Mouse (Mus musculus): ENCODE measurements around the gene Ppp2r5e. TPM values are rescaled to one million over a fixed set of nuclear protein-coding genes. Genes with fewer than 3 reads are reported as not detected.
"Not testable (repeated sequence)": the region's sequence is repeated elsewhere in the genome, so short reads cannot be mapped to it uniquely, and the experiment has no call there.

The Ppp2r5e gene
- polyA plus RNA-seq, 1 experiment from 2014 or later, result 3.8 TPM

DNA sequence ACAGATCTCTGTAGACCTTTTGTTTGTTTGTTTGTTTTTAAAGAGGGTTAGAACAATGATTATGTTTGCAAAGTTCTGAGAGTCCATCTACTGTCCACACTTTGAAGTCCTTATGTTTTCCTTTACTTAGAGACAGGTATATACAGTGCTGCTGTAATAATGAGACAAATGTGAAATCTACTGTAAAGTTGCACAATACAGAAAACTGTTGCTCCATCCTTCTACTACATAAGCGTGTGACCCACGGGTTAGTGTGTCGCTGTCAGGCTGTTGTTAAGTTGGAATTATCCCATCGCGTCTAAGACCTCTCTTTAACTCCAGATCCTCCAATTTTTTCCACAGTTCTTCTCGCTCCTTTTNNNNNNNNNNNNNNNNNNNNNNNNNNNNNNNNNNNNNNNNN is 142.6 kb downstream of the Ppp2r5e start:
- ATAC-seq (ENCODE audit: low read depth), result peak; percentile 59; the same call in 1 of the 2 replicates
- 75% methylated on average over 6 of the region's 6 CpGs for WGBS (ENCODE audit: insufficient replicate concordance)

GRCm38 (mm10) chr12:75453027-75453426 is 143.0 kb downstream of the Ppp2r5e start:
- no peaks in the 10 kb centered on the region for H3K27me3 ChIP-seq (ENCODE audit: control insufficient read depth, insufficient read depth, low read depth, low read length)
- no peak for ATAC-seq (ENCODE audit: low read depth)
- WGBS (ENCODE audit: insufficient replicate concordance), result 72% methylated on average over 4 of the region's 4 CpGs
- no peaks in the 10 kb centered on the region for H3K9me3 ChIP-seq (replicated peaks; ENCODE audit: control insufficient read depth, low read length)
- no peak overlapping the region for H3K9ac ChIP-seq (ENCODE audit: low read depth, low read length)
- H3K4me1 ChIP-seq (ENCODE audit: control insufficient read depth, low read depth, low read length), result no peaks in the 10 kb centered on the region
- no peak overlapping the region for H3K27ac ChIP-seq (ENCODE audit: low read length)
- peaks cover 9% of the 10 kb centered on the region for H3K36me3 ChIP-seq (ENCODE audit: control insufficient read depth, insufficient read depth)
- H3K4me3 ChIP-seq (ENCODE audit: low read depth, low read length), result no peak overlapping the region
- H3K4me2 ChIP-seq (ENCODE audit: low read depth, low read length), result no peak overlapping the region

More for the DNA sequence above, 142.6 kb downstream of the Ppp2r5e start:
- no peak overlapping the region for H3K9ac ChIP-seq (ENCODE audit: low read depth, low read length)
- peaks cover 9% of the 10 kb centered on the region for H3K36me3 ChIP-seq (ENCODE audit: control insufficient read depth, insufficient read depth)
- H3K4me3 ChIP-seq (ENCODE audit: low read depth, low read length), result no peak overlapping the region
- no peaks in the 10 kb centered on the region for H3K27me3 ChIP-seq (ENCODE audit: control insufficient read depth, insufficient read depth, low read depth, low read length)
- no peaks in the 10 kb centered on the region for H3K9me3 ChIP-seq (replicated peaks; ENCODE audit: control insufficient read depth, low read length)
- H3K27ac ChIP-seq (ENCODE audit: low read length), result no peak overlapping the region
- no peak overlapping the region for H3K4me2 ChIP-seq (ENCODE audit: low read depth, low read length)
- H3K4me1 ChIP-seq (ENCODE audit: control insufficient read depth, low read depth, low read length), result no peaks in the 10 kb centered on the region

- no peaks in the 10 kb centered on the region for H3K4me1 ChIP-seq (ENCODE audit: control insufficient read depth, low read depth, low read length)
- ATAC-seq (ENCODE audit: low read depth), result no peak
- WGBS (ENCODE audit: insufficient replicate concordance), result 86% methylated on average over 8 of the region's 8 CpGs
- H3K36me3 ChIP-seq (ENCODE audit: control insufficient read depth, insufficient read depth), result peaks cover 9% of the 10 kb centered on the region
- no peaks in the 10 kb centered on the region for H3K9me3 ChIP-seq (replicated peaks; ENCODE audit: control insufficient read depth, low read length)
- no peak overlapping the region for H3K9ac ChIP-seq (ENCODE audit: low read depth, low read length)
- H3K4me3 ChIP-seq (ENCODE audit: low read depth, low read length), result no peak overlapping the region
- H3K27ac ChIP-seq (ENCODE audit: low read length), result no peak overlapping the region
- no peak overlapping the region for H3K4me2 ChIP-seq (ENCODE audit: low read depth, low read length)
- H3K27me3 ChIP-seq (ENCODE audit: control insufficient read depth, insufficient read depth, low read depth, low read length), result no peaks in the 10 kb centered on the region
Observed at GRCm38 (mm10) chr12:75450592-75450991, 145.5 kb downstream of the Ppp2r5e start.

- H3K9me3 ChIP-seq (replicated peaks; ENCODE audit: control insufficient read depth, low read length), result no peaks in the 10 kb centered on the region
- no peak for ATAC-seq (ENCODE audit: low read depth)
- 83% methylated on average over 14 of the region's 14 CpGs for WGBS (ENCODE audit: insufficient replicate concordance)
- peaks cover 9% of the 10 kb centered on the region for H3K36me3 ChIP-seq (ENCODE audit: control insufficient read depth, insufficient read depth)
- H3K27ac ChIP-seq (ENCODE audit: low read length), result no peak overlapping the region
- no peaks in the 10 kb centered on the region for H3K4me1 ChIP-seq (ENCODE audit: control insufficient read depth, low read depth, low read length)
- no peak overlapping the region for H3K9ac ChIP-seq (ENCODE audit: low read depth, low read length)
- H3K4me2 ChIP-seq (ENCODE audit: low read depth, low read length), result no peak overlapping the region
- H3K4me3 ChIP-seq (ENCODE audit: low read depth, low read length), result no peak overlapping the region
- H3K27me3 ChIP-seq (ENCODE audit: control insufficient read depth, insufficient read depth, low read depth, low read length), result no peaks in the 10 kb centered on the region
Observed at GRCm38 (mm10) chr12:75450011-75450410, 146.0 kb downstream of the Ppp2r5e start.

- no peak overlapping the region for H3K9ac ChIP-seq (ENCODE audit: low read depth, low read length)
- H3K4me3 ChIP-seq (ENCODE audit: low read depth, low read length), result no peak overlapping the region
- ATAC-seq (ENCODE audit: low read depth), result no peak
- H3K27me3 ChIP-seq (ENCODE audit: control insufficient read depth, insufficient read depth, low read depth, low read length), result no peaks in the 10 kb centered on the region
- H3K4me2 ChIP-seq (ENCODE audit: low read depth, low read length), result no peak overlapping the region
- 44% methylated on average over 6 of the region's 6 CpGs for WGBS (ENCODE audit: insufficient replicate concordance)
- H3K27ac ChIP-seq (ENCODE audit: low read length), result no peak overlapping the region
- peaks cover 9% of the 10 kb centered on the region for H3K36me3 ChIP-seq (ENCODE audit: control insufficient read depth, insufficient read depth)
- H3K4me1 ChIP-seq (ENCODE audit: control insufficient read depth, low read depth, low read length), result no peaks in the 10 kb centered on the region
- H3K9me3 ChIP-seq (replicated peaks; ENCODE audit: control insufficient read depth, low read length), result no peaks in the 10 kb centered on the region
Observed at GRCm38 (mm10) chr12:75449475-75449966, 146.5 kb downstream of the Ppp2r5e start.

DNA sequence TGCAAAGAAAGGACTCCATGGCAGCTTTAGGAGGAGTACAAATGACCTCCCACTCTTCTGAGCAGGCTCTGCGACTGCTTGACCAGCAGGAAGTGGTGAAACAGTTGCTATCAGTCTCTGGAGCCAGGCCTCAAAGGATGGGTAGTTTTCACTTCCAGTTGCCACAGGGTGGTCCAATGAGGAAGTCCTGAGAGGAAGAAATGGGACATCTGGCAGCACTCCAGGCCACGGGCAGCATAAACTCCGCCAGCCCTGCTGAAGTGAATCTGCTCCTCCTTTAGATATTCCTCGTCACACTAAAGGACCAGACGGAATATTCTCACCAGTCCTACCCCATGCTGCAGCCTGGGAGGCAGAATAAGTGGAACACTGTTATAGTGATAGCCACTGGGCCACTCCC is 147.1 kb downstream of the Ppp2r5e start:
- Histone ChIP-seq H3K4me2 (ENCODE audit: low read depth, low read length) (no peak overlapping the region), H3K4me1 (ENCODE audit: control insufficient read depth, low read depth, low read length) (no peaks in the 10 kb centered on the region), H3K9me3 (replicated peaks; ENCODE audit: control insufficient read depth, low read length) (no peaks in the 10 kb centered on the region), H3K9ac (ENCODE audit: low read depth, low read length) (no peak overlapping the region), H3K27me3 (ENCODE audit: control insufficient read depth, insufficient read depth, low read depth, low read length) (no peaks in the 10 kb centered on the region), H3K36me3 (ENCODE audit: control insufficient read depth, insufficient read depth) (peaks cover 9% of the 10 kb centered on the region), H3K27ac (ENCODE audit: low read length) (no peak overlapping the region), H3K4me3 (ENCODE audit: low read depth, low read length) (no peak overlapping the region)
- no peak for ATAC-seq (ENCODE audit: low read depth)
- WGBS (ENCODE audit: insufficient replicate concordance), result 56% methylated on average over 5 of the region's 5 CpGs

DNA sequence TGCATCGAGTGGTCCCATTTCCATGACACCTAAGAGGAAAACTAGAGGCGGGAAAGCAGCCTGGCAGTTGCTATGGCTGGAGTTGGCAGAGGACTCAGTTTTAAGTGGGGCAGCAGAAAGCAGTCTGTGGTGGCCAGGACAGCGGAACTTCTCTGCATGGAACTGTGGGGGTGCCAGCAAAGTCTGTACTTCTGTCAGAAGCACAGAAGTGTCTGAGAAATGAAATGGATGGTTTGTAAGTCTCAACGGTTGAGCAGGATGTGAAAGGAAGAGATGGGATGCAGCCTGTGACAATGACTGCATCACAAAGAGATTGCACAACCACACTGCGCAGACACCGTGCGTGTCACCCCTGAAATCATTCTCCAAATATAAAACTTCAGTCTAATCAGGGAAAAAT is 149.8 kb downstream of the Ppp2r5e start:
- ATAC-seq (ENCODE audit: low read depth), result no peak
- Histone ChIP-seq H3K4me2 (ENCODE audit: low read depth, low read length) (no peak overlapping the region), H3K9me3 (replicated peaks; ENCODE audit: control insufficient read depth, low read length) (no peaks in the 10 kb centered on the region), H3K27me3 (ENCODE audit: control insufficient read depth, insufficient read depth, low read depth, low read length) (no peaks in the 10 kb centered on the region), H3K9ac (ENCODE audit: low read depth, low read length) (no peak overlapping the region), H3K4me3 (ENCODE audit: low read depth, low read length) (no peak overlapping the region), H3K4me1 (ENCODE audit: control insufficient read depth, low read depth, low read length) (no peaks in the 10 kb centered on the region), H3K27ac (ENCODE audit: low read length) (no peak overlapping the region), H3K36me3 (ENCODE audit: control insufficient read depth, insufficient read depth) (no peaks in the 10 kb centered on the region; the same call in 1 of the 2 replicates)
- 65% methylated on average over 7 of the region's 7 CpGs for WGBS (ENCODE audit: insufficient replicate concordance)

DNA sequence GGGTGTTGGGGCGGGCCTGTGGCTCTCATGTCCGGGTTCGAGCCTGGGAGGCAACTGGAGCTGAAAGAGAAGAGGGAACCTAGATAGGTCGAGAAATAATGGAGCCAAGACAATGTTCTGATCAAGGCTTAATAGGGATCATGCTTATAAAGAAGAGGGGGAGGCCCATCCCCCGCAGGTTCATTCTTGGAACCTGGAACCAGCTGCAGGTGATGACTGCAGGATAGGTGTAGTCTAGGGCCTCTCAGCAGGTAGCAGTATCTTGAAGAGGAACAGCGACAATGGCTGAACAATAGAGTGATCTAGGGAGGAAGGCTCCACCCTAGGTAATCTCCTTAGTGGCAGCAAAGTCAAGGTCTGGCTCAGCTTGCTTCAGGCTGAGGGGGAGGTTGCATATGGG is 163.6 kb downstream of the Ppp2r5e start:
- H3K4me2 ChIP-seq (ENCODE audit: low read depth, low read length); H3K27me3 ChIP-seq (ENCODE audit: control insufficient read depth, insufficient read depth, low read depth, low read length); H3K9me3 ChIP-seq (replicated peaks; ENCODE audit: control insufficient read depth, low read length); H3K27ac ChIP-seq (ENCODE audit: low read length); H3K9ac ChIP-seq (ENCODE audit: low read depth, low read length); H3K36me3 ChIP-seq (ENCODE audit: control insufficient read depth, insufficient read depth); H3K4me3 ChIP-seq (ENCODE audit: low read depth, low read length); ATAC-seq (ENCODE audit: low read depth); H3K4me1 ChIP-seq (ENCODE audit: control insufficient read depth, low read depth, low read length): not testable (repeated sequence)
- 57% methylated on average over 6 of the region's 6 CpGs for WGBS (ENCODE audit: insufficient replicate concordance)

DNA sequence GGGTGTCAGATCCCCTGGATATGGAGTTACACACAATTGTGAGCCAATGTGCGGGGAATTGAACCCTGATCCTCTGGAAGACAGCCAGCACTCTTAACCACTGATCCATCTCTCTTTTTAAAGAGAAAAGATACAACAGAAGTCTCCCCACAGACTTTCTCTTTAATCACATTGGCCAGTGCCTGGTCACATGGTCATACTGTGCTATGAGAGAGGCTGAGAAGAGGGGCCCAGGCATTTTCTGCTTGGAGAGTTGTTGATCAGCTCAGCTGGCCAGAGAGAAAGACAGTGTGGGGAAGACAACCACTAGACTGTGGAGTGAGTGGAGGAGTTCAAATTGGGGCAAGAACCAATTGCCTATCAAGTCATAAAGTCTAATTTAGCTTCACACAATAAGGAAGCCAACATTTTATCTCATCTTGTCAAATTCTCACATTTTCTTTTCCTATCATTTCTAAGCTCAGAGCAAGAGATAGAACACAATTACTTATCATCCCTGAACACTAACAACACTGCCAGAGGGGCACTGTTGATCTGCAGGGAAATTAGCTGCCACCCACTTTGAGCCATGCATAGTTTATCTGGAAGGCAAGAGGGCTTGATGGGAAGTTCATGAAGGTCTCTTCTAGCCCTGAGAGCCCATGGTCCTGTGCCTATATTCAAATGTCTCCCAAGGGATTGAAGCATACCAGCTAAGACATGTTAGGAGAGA is 166.2 kb downstream of the Ppp2r5e start:
- WGBS (ENCODE audit: insufficient replicate concordance), result 56% methylated on average over 1 of the region's 1 CpGs

More for the DNA sequence above, 166.2 kb downstream of the Ppp2r5e start:
- peak; percentile 32; the same call in 1 of the 2 replicates for ATAC-seq (ENCODE audit: low read depth)
- H3K9me3 ChIP-seq (replicated peaks; ENCODE audit: control insufficient read depth, low read length), result no peaks in the 10 kb centered on the region
- H3K27me3 ChIP-seq (ENCODE audit: control insufficient read depth, insufficient read depth, low read depth, low read length), result no peaks in the 10 kb centered on the region
- H3K9ac ChIP-seq (ENCODE audit: low read depth, low read length), result no peak overlapping the region
- H3K36me3 ChIP-seq (ENCODE audit: control insufficient read depth, insufficient read depth), result no peaks in the 10 kb centered on the region
- no peaks in the 10 kb centered on the region for H3K4me1 ChIP-seq (ENCODE audit: control insufficient read depth, low read depth, low read length)
- no peak overlapping the region for H3K4me3 ChIP-seq (ENCODE audit: low read depth, low read length)
- H3K4me2 ChIP-seq (ENCODE audit: low read depth, low read length), result no peak overlapping the region
- no peak overlapping the region for H3K27ac ChIP-seq (ENCODE audit: low read length)
